26 mouse cellular contexts compared by ENCODE assay signal in genomic region chrX:17026161-17026829, GRCm38 (mm10).
DNase-seq lines count a peak whose midpoint lies in the region; ATAC-seq and TF ChIP-seq lines count a peak whose summit lies in the region.
"Had no signal": no experiment of that assay in that cellular context is flagged by ENCODE, and none has a peak within 500 bp of the region (broad histone marks: within the 10 kb centered on the region; RNA-seq: fewer than 3 reads in every experiment).

No protein-coding gene starts in this region.

- ATAC-seq in kidney, postnatal 0 days (replicated peaks; ENCODE audit: low FRiP score, low read depth), result no peak; the same call in 1 of the 2 replicates
- no peak for ATAC-seq in midbrain, postnatal 0 days (ENCODE audit: low FRiP score)
- no peak for ATAC-seq in granulocyte monocyte progenitor cell, adult 5-6 weeks (replicated peaks; ENCODE audit: poor library complexity, severe bottlenecking)
- ATAC-seq: activated CD4-positive, CD25-positive, alpha-beta regulatory T cell, adult 4 months; forebrain, embryonic 14.5 days; forebrain, postnatal 0 days; hindbrain, postnatal 0 days; inflammation-experienced regulatory T-cells, adult 6 months had no signal

- no peak overlapping the region for H3K9ac ChIP-seq in kidney, postnatal 0 days (ENCODE audit: low read depth, low read length)
- H3K9ac ChIP-seq in midbrain, postnatal 0 days (replicated peaks; ENCODE audit: low read length, poor library complexity, severe bottlenecking), result no peak overlapping the region
- H3K9ac ChIP-seq: forebrain, postnatal 0 days; heart, embryonic 12.5 days; heart, embryonic 15.5 days; hindbrain, embryonic 14.5 days had no signal

- H3K4me2 ChIP-seq in kidney, postnatal 0 days (ENCODE audit: low read length), result no peak overlapping the region
- H3K4me2 ChIP-seq in midbrain, postnatal 0 days (ENCODE audit: low read depth, low read length, poor library complexity, severe bottlenecking), result no peak overlapping the region
- H3K4me2 ChIP-seq: heart, embryonic 12.5 days; heart, embryonic 15.5 days; hindbrain, embryonic 14.5 days had no signal

- peak; percentile 18 for DNase-seq in kidney, postnatal 0 days (ENCODE audit: low spot score)
- DNase-seq in kidney, adult 9 months, result no peak
- DNase-seq in Muller cell, postnatal 12 days (ENCODE audit: inconsistent ontology term), result peak; percentile 73
- DNase-seq in midbrain, postnatal 0 days (ENCODE audit: low spot score), result no peak
- no peak for DNase-seq in B cell, adult 2 months
- DNase-seq: adrenal gland, adult 8-10 months; adrenal gland, postnatal 25 days; cerebellum, adult 11-12 months; cerebellum, adult 8-10 months; cerebellum, postnatal 10 days; cerebellum, postnatal 36 days; forebrain, postnatal 0 days; gastrocnemius, adult 2 months; gastrocnemius, postnatal 14 days; heart, adult 18-20 months; heart, postnatal 10 days; heart, postnatal 4 days had no signal

- H3K9me3 ChIP-seq in kidney, postnatal 0 days (replicated peaks; ENCODE audit: low read length), result no peaks in the 10 kb centered on the region
- no peaks in the 10 kb centered on the region for H3K9me3 ChIP-seq in midbrain, postnatal 0 days (ENCODE audit: low read length)
- H3K9me3 ChIP-seq: heart, embryonic 12.5 days; heart, embryonic 15.5 days had no signal

- H3K36me3 ChIP-seq in kidney, postnatal 0 days (ENCODE audit: insufficient read depth, low read length), result no peaks in the 10 kb centered on the region
- H3K36me3 ChIP-seq in midbrain, postnatal 0 days (ENCODE audit: insufficient read depth, low read length), result no peaks in the 10 kb centered on the region
- H3K36me3 ChIP-seq: heart, embryonic 12.5 days; heart, embryonic 15.5 days had no signal

- no peak for TF ChIP-seq CTCF in kidney, postnatal 0 days (IDR thresholded peaks at IDR 0.05; ENCODE audit: low read depth)
- no peak for TF ChIP-seq CTCF in embryonic fibroblast, embryonic 13.5 days (IDR thresholded peaks at IDR 0.05; ENCODE audit: borderline replicate concordance, insufficient read depth, low read length)
- no peak for TF ChIP-seq CTCF in midbrain, postnatal 0 days (IDR thresholded peaks at IDR 0.05)

- no peak overlapping the region for H3K27ac ChIP-seq in kidney, postnatal 0 days
- H3K27ac ChIP-seq in embryonic fibroblast, embryonic 13.5 days (ENCODE audit: insufficient read depth, low read length), result peak overlapping the region; percentile 52; the same call in 1 of the 2 replicates
- H3K27ac ChIP-seq in midbrain, postnatal 0 days (ENCODE audit: low read depth, low read length), result no peak overlapping the region
- H3K27ac ChIP-seq: gastrocnemius, adult 2 months; heart, embryonic 15.5 days; hindbrain, embryonic 14.5 days; hindbrain, postnatal 0 days had no signal

- no peak overlapping the region for H3K4me3 ChIP-seq in kidney, postnatal 0 days (replicated peaks; ENCODE audit: low read depth, low read length)
- H3K4me3 ChIP-seq in embryonic fibroblast, embryonic 13.5 days (ENCODE audit: insufficient read depth, low read length), result no peak overlapping the region
- no peak overlapping the region for H3K4me3 ChIP-seq in midbrain, postnatal 0 days (ENCODE audit: low read depth, low read length)
- H3K4me3 ChIP-seq: gastrocnemius, adult 2 months; heart, embryonic 12.5 days; heart, embryonic 15.5 days had no signal

- H3K27me3 ChIP-seq in kidney, postnatal 0 days (ENCODE audit: insufficient read depth, low read length), result no peaks in the 10 kb centered on the region
- H3K27me3 ChIP-seq in midbrain, postnatal 0 days (ENCODE audit: insufficient read depth, low read length), result no peaks in the 10 kb centered on the region
- H3K27me3 ChIP-seq: heart, embryonic 12.5 days; heart, embryonic 15.5 days had no signal

- TF ChIP-seq POLR2A in embryonic fibroblast, embryonic 13.5 days (IDR thresholded peaks at IDR 0.05; ENCODE audit: low read depth, low read length), result no peak

- no peaks in the 10 kb centered on the region for H3K4me1 ChIP-seq in kidney, postnatal 0 days (replicated peaks; ENCODE audit: insufficient read depth, low read length)
- peaks cover 2% of the 10 kb centered on the region; the same call in 1 of the 2 replicates for H3K4me1 ChIP-seq in embryonic fibroblast, embryonic 13.5 days (ENCODE audit: control insufficient read depth, insufficient read depth, low read length)
- no peaks in the 10 kb centered on the region for H3K4me1 ChIP-seq in midbrain, postnatal 0 days (ENCODE audit: insufficient read depth, low read length)
- H3K4me1 ChIP-seq: heart, embryonic 12.5 days; heart, embryonic 15.5 days had no signal

Comparison
In these comparisons a context has a peak if more than half of its experiments do, and no peak if none do; other contexts are left out.
1. DNase-seq: peak in kidney, postnatal 0 days (single experiment) and Muller cell, postnatal 12 days (single experiment); none in kidney, adult 9 months (single experiment), midbrain, postnatal 0 days (single experiment) and B cell, adult 2 months (0 of 2).